Mouse (Mus musculus): ENCODE measurements around the gene Tfe3. TPM values are rescaled to one million over a fixed set of nuclear protein-coding genes. Genes with fewer than 3 reads are reported as not detected.
A peak's percentile ranks its signal among the peaks of the same experiment; 100 is the strongest.
"Not testable (repeated sequence)": the region's sequence is repeated elsewhere in the genome, so short reads cannot be mapped to it uniquely, and the experiment has no call there.

Gene Tfe3
- polyA plus RNA-seq, 2 experiments from 2014 or later = 8.5 to 14.4 TPM

- ATAC-seq = peak; percentile 49
Observed at GRCm38 (mm10) chrX:7753627-7754026, 8.7 kb upstream of the Tfe3 start.

GRCm38 (mm10) chrX:7762921-7763197 lies 499 bp downstream of the Tfe3 start:
- peak; percentile 11 for ATAC-seq

DNA sequence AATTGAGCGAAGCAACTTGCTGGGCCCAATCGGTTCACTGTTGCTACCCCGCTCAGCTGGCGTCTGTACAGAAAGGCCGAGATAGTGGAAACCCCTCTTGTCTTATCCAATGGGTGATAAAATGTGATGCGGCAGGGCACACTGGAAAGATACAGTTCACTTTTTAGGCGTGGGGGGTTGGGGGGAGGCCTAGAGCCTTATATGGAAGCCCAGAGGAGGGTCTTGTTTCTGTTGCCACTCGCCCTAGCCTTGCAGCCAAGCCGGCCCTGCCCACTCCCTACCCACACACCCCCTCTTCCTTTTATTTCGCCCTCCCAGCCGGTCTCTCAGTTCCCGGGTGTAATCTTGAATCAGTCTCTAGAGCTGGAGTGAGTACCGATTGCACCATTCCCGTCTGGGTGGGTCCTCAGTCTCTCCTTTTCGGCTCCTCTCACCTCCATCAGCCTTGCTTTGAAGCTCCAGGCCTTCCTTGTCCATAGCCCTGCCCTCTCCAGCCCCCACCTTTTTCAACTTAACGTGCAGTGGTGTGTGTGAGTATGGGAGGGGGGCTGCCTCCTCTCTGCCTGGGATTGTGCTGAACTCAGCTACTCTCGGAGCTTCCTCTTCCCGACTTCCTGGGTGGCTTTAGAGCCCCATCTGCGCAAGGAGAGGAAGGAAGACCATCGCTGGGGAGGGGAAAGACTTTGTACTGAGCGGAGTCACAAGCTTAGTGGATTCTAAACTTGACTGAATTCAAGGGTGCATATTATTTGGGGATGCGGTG lies 1.5 kb downstream of the Tfe3 start:
- ATAC-seq = no peak

- ATAC-seq = no peak
Observed at GRCm38 (mm10) chrX:7764657-7765280, 2.4 kb downstream of the Tfe3 start.

DNA sequence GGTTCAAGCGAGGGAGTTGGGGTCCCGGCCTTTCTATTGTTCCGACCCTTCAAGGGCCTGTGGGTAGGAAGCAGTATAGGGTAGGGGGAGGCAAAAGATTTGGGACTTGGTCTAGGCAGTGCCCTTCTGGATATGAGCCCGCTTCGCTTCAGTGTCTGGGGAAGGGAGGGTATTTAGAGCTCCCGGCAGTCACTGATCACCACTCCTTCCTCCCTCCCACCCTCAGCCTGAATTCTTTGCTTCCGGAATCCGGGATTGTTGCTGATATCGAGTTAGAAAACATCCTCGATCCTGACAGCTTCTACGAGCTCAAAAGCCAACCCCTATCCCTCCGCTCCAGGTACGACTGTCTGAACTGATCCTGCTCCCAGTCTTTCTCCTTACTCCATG lies 2.9 kb downstream of the Tfe3 start:
- no peak for ATAC-seq

DNA sequence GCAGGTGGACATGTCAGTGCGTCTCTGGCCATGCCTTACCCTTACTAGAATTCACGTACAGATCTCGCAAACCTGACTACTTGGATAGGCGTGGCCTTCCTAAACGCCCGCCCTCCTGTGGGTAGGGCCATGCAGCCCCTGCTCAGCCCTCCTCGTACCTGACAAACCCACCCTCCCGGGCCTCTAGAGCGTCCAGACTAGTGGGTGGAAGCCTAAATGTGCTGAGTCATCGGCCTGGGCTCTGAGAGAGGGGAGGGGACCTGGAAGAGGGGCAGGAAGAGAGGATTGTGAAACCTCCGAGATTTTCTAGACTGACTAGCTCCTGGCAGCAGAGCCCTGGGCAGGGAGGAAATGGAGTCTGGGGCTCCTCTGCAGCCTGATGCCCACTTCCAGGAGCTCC lies 3.4 kb downstream of the Tfe3 start:
- ATAC-seq = no peak

DNA sequence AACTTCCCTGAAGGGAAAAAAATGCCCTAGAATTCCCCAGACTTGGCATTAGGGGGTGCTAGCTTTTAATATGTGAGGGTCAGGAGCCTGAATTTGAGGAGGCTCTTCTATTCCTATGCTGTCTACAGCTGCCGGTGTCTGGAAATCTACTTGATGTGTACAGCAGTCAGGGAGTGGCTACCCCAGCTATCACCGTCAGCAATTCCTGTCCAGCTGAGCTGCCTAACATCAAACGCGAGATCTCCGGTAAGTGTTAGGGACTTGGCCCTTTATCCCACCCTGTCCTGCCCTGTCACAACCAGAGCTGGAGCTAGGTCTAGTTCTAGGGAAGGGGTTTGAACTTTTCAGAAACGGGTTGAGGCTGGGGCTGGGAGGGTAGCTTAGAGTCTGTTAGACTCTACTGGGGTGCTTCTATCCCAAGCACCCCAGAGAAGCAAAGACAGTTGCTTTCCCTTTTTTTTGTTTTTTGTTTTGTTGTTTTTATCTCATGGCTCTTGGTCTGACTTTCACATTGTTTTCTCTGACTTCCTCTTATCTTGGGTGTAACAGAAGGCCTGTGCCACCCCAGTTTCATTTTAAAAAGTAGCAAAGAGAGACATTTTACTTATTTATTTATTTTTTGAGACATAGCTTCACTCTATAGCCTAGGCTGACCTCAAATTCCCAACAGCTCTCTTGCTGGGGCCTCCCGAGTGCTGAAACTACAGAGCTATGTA lies 7.1 kb downstream of the Tfe3 start:
- ATAC-seq = no peak

GRCm38 (mm10) chrX:7772766-7773165 lies 10.4 kb downstream of the Tfe3 start:
- ATAC-seq = no peak

GRCm38 (mm10) chrX:7775501-7776205 lies 13.3 kb downstream of the Tfe3 start:
- no peak for ATAC-seq

DNA sequence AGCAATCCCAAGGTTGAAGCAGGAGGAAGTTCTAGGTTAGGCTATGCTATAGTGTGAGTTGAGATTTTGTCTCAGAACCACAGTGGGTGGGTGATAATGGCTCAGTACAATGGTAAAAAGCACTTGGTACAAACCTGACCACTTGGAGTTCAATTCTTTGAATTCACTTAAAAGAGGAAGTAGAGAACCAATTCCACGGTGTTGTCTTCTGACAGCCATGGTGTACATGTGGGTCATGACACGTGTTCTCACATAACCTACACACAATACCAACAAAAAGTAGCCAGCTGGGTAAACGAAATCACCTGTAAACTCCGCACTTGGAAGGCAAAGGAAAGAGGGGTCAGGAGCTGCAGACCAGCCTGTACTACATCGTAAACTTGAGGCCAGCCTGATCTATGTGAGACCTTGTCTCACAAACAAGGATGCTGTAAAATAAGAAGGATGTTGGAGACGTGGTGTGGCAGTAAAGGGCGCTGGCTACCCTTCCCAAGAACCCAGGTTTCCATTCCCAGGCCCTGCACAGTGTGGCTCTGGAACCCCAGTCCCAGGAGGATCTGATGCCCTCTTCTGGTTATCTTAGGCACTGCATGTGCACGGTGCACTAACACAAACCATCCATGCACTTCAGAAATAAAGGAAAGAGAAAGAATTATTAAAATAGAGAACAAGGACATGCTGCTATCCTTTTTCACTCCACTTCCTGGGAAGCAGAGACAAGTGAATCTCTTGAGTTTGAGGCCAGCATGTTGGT lies 14.1 kb downstream of the Tfe3 start:
- ATAC-seq = peak; percentile 63

DNA sequence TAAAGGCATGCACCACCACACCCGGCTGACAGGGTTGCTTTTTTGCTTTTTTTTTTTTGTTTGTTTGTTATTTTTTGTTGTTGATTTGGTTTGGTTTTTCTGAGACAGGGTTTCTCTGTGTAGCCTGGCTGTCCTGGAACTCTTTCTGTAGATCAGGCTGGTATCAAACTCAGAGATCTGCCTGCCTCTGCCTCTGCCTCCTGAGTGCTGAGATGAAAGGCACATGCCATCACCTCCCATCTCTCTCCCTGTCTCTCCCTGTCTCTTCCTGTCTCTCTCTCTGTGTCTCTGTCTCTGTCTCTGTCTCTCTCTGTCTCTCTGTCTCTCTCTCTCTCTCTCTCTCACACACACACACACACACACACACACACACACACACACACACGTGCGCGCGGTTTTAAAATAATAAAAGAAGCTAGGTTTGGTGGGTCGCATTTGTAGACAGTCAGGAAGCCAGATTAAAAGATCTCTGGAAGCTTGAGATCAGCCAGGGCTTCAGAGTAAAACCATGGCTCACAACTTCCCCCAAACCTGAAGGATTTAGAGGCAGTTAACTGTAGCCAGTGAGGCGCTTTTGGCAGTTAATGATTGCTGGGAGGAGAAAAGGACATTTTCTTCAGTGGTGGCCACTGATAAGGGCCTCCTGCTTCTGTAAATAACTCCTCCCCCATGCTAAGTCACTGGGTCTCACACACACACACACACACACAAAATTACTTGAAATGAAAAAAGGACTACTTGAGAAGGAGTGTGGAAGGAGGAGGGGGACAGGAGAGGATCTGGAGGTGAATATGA lies 16.3 kb downstream of the Tfe3 start:
- ATAC-seq = no peak

GRCm38 (mm10) chrX:7779294-7779693 lies 16.9 kb downstream of the Tfe3 start:
- ATAC-seq = no peak

DNA sequence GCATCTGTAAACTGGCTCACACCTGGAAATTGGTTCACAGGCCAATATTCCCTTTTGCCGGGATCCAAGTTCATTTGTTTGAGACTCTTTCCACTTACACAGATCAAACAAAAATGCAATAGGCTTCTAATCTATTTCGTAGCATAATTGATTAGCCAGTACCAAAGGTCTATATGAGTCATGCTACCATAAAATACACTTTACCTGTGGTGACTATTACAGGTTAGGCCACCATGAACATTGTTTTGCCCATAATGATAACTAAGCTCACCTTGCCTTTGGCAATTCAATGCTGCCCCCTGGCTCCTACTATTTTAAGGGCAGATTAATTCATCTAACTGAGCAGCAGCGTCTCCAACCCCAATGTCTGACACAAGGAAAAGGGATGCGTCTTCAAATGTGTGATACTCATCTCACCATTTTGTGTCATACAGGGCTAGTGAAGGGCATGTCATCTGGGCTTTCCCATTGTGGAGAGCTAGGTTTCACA lies 20.3 kb downstream of the Tfe3 start:
- ATAC-seq = no peak

GRCm38 (mm10) chrX:7789542-7790136 lies 27.3 kb downstream of the Tfe3 start, which contains the start of gene Gripap1:
Gene Gripap1, plus strand, starts transcription at chrX:7789765.
- peak; percentile 97 for ATAC-seq

- no peak for ATAC-seq
Observed at GRCm38 (mm10) chrX:7790309-7790708, 27.9 kb downstream of the Tfe3 start.

GRCm38 (mm10) chrX:7793361-7793760 lies 31.0 kb downstream of the Tfe3 start:
- ATAC-seq = no peak

DNA sequence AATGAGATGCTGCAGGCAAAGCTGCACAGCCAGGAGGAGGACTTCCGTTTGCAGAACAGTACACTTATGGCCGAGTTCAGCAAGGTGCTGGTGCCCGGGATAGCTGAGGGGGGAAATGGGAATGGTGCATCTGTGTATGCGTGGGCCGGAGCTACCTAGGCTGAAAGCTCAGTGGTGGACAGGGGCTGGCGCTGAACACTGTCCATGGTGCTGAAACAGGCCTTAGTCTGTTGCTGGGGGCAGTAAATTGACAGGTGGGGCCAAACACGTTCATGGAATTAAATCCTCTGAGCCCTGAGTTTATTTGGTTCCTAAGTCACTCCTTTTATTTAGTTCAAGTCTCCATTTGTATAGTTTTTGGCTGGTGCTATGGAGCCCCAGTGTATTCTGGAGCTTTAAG lies 32.7 kb downstream of the Tfe3 start:
- ATAC-seq = no peak

DNA sequence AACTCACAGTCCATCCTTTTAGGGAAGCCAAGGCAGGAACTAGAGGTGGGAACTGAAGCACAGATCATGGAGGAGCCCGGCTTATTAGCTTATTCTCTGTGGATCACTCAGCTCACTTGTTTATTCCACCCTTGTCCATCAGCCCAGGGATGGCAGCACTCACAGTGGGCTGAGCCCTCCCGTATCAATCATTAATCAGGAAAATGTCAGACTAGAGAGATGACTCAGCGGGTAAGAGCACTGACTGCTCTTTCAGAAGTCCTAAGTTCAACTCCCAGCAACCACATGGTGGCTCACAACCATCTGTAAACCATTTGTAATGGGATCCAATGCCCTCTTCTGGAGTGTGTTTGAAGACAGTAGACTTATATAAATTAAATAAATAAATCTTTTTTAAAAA lies 35.0 kb downstream of the Tfe3 start:
- ATAC-seq = no peak

DNA sequence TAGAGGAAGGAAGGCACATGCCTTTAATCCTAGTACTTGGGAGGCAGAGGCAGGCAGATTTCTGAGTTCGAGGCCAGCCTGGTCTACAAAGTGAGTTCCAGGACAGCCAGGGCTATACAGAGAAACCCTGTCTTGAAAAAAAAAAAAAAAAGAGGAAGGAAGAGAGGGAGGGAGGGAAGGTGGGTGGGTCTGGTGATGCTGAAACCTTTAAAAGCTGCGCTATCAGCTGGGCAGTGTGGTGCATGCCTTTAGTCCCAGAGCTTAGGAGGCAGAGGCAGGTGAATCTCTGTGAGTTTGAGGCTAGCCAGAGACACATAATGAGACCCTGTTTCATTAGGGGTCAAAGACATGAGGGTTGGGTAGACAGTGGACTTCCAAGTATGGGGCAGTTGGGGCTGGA lies 39.8 kb downstream of the Tfe3 start:
- not testable (repeated sequence) for ATAC-seq

GRCm38 (mm10) chrX:7815016-7815415 lies 52.7 kb downstream of the Tfe3 start:
- not testable (repeated sequence) for ATAC-seq
